Mouse (Mus musculus): ENCODE results near the gene Mcl1. TPM values are rescaled to one million over a fixed set of nuclear protein-coding genes. Genes with fewer than 3 reads are reported as not detected.
"Not testable (repeated sequence)": the region's sequence is repeated elsewhere in the genome, so short reads cannot be mapped to it uniquely, and the experiment has no call there.

The Mcl1 gene
- polyA plus RNA-seq, 1 experiment, result 27.4 TPM

DNA sequence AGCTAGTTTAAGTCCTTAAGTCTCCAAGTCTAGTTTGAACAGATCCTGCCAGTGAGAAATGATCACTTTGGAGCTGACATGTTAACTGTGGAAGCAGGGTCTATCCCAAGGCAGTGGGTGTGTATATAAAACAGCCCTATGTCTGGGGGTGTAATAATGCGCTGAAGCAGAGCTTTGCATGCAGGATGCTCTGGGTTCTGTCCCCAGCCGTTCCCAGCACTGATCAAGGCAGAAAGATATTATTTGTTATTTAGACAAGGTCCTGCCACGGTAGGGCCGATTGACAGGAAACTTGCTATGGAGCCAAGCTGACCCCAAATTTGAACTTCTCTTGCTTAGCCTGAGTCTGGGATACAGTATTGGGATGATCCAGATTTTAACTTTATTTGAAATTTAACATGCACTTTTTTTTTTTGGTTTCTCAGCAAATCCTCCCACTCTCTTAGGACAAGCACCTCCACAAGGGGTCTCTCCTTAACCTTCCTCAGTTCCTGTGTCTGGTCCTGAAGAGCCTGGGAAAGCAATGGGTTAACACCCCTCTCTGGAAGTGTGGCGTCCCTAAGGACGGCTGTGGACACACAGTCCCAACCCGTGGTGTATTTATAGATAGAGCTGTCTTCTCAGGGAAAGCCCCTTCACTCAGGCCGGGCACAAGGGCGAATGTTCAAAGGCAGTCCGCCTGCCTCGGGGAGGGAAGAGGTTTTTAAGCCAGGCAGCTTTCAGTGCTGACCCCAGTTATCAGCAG lies 30.8 kb downstream of the Mcl1 start:
- Histone ChIP-seq H3K36me3 (ENCODE audit: control insufficient read depth, insufficient read depth, low read length) (no peaks in the 10 kb centered on the region), H3K4me1 (ENCODE audit: control insufficient read depth, insufficient read depth, low read length) (peaks cover 15% of the 10 kb centered on the region), H3K4me3 (ENCODE audit: control insufficient read depth, low read depth, low read length) (no peak overlapping the region), H3K27me3 (ENCODE audit: control insufficient read depth, insufficient read depth, low read length) (no peaks in the 10 kb centered on the region; the same call in 1 of the 2 replicates), H3K27ac (ENCODE audit: control insufficient read depth, insufficient read depth, low read depth, low read length) (no peak overlapping the region)
- TF ChIP-seq CTCF (IDR thresholded peaks at IDR 0.05; ENCODE audit: control insufficient read depth, insufficient read depth, insufficient replicate concordance, low read depth, low read length), result no peak
- TF ChIP-seq POLR2A (IDR thresholded peaks at IDR 0.05; ENCODE audit: control insufficient read depth, low read depth, low read length), result no peak

DNA sequence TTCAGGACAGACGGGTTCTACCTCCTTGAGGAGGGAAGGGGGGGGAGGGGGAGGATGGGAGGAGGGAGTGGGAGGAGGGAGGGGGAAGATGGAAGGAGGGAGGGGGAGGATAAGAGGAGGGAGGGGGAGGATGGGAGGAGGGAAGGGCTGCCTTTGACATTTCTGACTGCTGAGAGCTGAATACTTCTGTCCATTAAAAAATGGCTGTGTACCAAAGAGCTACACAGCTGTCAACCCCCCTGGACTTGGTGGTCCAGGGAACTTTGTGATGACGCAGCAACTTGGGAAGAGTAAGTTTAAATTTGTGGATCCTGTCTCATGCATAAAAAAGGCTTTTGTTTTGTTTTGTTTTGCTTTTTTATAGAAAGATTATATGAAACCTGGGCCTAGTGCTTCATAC lies 31.4 kb downstream of the Mcl1 start:
- Histone ChIP-seq H3K4me1 (ENCODE audit: control insufficient read depth, insufficient read depth, low read length) (peaks cover 15% of the 10 kb centered on the region), H3K4me3 (ENCODE audit: control insufficient read depth, low read depth, low read length) (no peak overlapping the region), H3K27ac (ENCODE audit: control insufficient read depth, insufficient read depth, low read depth, low read length) (no peak overlapping the region), H3K27me3 (ENCODE audit: control insufficient read depth, insufficient read depth, low read length) (no peaks in the 10 kb centered on the region; the same call in 1 of the 2 replicates), H3K36me3 (ENCODE audit: control insufficient read depth, insufficient read depth, low read length) (no peaks in the 10 kb centered on the region)
- TF ChIP-seq POLR2A (IDR thresholded peaks at IDR 0.05; ENCODE audit: control insufficient read depth, low read depth, low read length) (no peak), CTCF (IDR thresholded peaks at IDR 0.05; ENCODE audit: control insufficient read depth, insufficient read depth, insufficient replicate concordance, low read depth, low read length) (no peak)

DNA sequence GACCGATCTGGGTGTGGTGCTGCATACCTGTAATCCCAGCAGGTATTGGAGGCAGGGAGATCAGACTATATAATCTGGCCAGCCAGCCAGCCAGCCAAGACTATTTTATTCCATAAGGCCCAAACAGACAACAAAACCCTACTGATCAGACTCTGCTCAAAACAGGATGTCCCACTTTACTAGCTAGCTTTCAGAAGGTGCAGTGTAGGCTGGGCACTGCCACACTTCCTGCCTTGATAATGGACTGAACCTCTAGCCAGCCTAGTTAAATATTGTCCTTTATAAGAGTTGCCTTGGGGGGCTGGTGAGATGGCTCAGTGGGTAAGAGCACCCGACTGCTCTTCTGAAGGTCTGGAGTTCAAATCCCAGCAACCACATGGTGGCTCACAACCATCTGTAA lies 32.0 kb downstream of the Mcl1 start:
- H3K36me3 ChIP-seq (ENCODE audit: control insufficient read depth, insufficient read depth, low read length); H3K27ac ChIP-seq (ENCODE audit: control insufficient read depth, insufficient read depth, low read depth, low read length); H3K4me3 ChIP-seq (ENCODE audit: control insufficient read depth, low read depth, low read length); H3K27me3 ChIP-seq (ENCODE audit: control insufficient read depth, insufficient read depth, low read length): not testable (repeated sequence)
- peaks cover 16% of the 10 kb centered on the region for H3K4me1 ChIP-seq (ENCODE audit: control insufficient read depth, insufficient read depth, low read length)

DNA sequence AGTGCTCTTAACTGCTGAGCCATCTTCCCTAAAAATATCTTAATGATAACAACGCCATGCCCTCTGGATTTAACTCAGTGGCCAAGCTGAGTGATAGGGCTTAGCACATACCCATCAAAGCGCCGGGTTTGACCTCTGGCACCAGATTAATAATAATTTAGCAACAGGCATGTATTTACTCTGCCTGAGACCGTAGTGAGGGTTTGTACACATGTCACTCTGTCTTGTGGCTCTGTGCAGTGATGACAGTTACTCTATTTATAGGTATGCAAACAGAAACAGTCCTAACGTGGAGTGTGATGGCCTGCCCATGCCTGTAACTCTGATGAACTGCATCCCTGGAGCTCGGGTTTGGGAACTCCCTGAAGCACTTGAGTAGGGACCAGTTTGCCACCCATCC lies 34.1 kb downstream of the Mcl1 start:
- peaks cover 6% of the 10 kb centered on the region for H3K4me1 ChIP-seq (ENCODE audit: control insufficient read depth, insufficient read depth, low read length)

DNA sequence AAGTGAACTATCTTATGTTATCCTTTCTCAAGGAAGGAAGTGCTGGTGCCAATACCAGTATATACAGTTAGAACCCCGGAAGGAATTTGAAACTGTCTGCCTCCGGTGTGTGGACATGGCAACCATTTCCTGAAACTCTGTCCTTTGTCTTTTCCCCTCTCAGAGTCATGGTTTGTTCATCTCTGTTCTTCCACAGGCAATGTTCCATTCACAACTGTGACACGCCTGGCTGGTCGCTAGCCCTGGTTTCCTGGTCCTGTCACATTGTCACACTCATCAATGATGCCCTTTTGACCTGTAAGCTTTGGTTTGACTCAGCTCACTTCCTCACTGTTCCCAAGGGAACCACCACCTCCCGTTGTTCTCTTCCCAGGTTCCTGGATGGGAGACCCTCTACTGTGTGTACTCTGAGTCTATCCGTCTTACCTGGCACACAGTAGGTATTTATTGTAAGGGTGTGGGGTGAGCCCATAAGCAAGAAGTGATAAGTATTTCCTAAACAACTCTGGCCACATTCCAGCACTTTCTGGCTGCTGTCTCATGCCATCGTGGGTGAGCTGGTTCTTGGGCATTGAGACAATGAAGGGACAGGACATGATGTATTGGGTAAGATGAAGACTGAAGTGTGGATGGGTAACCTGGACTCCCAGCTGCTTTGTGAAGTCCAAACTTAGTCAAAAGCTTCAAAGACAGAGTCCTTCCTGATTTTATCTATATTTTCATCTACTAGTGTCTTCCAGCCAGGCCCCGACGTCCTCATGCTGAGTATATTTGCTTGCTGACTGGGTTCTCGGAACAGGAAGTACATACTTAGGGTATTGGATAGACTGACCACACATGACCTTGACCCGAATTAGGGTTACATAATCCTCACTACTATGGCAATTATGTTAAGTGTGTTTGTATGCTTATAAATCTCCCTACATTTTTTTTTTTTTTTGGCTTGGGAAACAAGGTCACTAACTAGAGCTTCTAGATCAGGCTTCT lies 35.5 kb downstream of the Mcl1 start:
- Histone ChIP-seq H3K27me3 (ENCODE audit: control insufficient read depth, insufficient read depth, low read length) (no peaks in the 10 kb centered on the region), H3K4me3 (ENCODE audit: control insufficient read depth, low read depth, low read length) (no peak overlapping the region), H3K27ac (ENCODE audit: control insufficient read depth, insufficient read depth, low read depth, low read length) (no peak overlapping the region), H3K36me3 (ENCODE audit: control insufficient read depth, insufficient read depth, low read length) (no peaks in the 10 kb centered on the region), H3K4me1 (ENCODE audit: control insufficient read depth, insufficient read depth, low read length) (peaks cover 2% of the 10 kb centered on the region)
- no peak for TF ChIP-seq CTCF (IDR thresholded peaks at IDR 0.05; ENCODE audit: control insufficient read depth, insufficient read depth, insufficient replicate concordance, low read depth, low read length)
- TF ChIP-seq POLR2A (IDR thresholded peaks at IDR 0.05; ENCODE audit: control insufficient read depth, low read depth, low read length), result no peak

More for the DNA sequence above, 34.1 kb downstream of the Mcl1 start:
- Histone ChIP-seq H3K36me3 (ENCODE audit: control insufficient read depth, insufficient read depth, low read length) (no peaks in the 10 kb centered on the region), H3K27me3 (ENCODE audit: control insufficient read depth, insufficient read depth, low read length) (no peaks in the 10 kb centered on the region; the same call in 1 of the 2 replicates), H3K27ac (ENCODE audit: control insufficient read depth, insufficient read depth, low read depth, low read length) (no peak overlapping the region), H3K4me3 (ENCODE audit: control insufficient read depth, low read depth, low read length) (no peak overlapping the region)
- TF ChIP-seq POLR2A (IDR thresholded peaks at IDR 0.05; ENCODE audit: control insufficient read depth, low read depth, low read length) (no peak), CTCF (IDR thresholded peaks at IDR 0.05; ENCODE audit: control insufficient read depth, insufficient read depth, insufficient replicate concordance, low read depth, low read length) (no peak)

DNA sequence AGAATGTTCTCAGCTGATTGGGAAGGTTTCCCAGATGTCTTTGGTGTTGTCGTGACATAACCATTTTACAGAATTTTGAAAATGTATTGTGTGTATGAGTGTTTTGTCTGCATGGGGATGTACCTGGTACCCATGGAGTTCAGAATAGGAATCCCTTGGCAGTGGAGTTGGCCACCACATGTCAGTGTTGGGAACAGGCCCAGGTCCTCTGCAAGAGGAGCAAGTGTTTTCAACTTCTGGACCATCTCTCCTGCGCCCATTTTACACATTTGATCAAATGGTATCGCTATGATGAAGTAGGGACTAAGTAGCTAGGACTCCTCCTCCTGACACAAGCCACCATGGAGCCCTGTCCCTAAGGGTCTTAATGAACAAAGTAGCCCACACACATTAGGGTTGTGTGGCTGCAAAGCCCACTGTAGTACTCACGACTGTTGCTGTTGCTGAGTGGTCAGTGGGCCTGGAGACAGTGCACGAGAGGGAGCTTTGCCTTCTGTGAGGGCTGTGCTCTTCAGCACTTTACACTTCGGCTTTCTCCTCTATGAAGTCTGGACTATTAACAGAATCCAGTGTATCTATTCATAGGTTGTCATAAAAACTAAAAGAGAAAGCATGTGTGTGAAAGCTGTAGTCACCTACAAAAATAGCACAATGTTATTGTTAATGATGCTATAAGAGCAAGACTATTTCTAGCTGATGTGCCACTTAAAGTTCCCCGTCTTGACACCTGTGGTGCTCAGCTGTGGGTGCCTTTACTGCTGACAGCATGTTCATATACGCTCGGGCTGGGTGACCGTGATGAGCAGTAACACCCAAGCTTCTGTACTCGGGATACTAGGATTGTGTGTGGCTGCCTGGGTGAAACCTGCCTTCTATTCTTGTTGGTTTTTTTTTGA lies 36.5 kb downstream of the Mcl1 start:
- no peak overlapping the region; the same call in 1 of the 2 replicates for H3K27ac ChIP-seq (ENCODE audit: control insufficient read depth, insufficient read depth, low read depth, low read length)
- H3K27me3 ChIP-seq (ENCODE audit: control insufficient read depth, insufficient read depth, low read length), result no peaks in the 10 kb centered on the region
- no peak overlapping the region for H3K4me3 ChIP-seq (ENCODE audit: control insufficient read depth, low read depth, low read length)
- peaks cover 2% of the 10 kb centered on the region for H3K4me1 ChIP-seq (ENCODE audit: control insufficient read depth, insufficient read depth, low read length)
- H3K36me3 ChIP-seq (ENCODE audit: control insufficient read depth, insufficient read depth, low read length), result no peaks in the 10 kb centered on the region
- TF ChIP-seq CTCF (IDR thresholded peaks at IDR 0.05; ENCODE audit: control insufficient read depth, insufficient read depth, insufficient replicate concordance, low read depth, low read length), result no peak
- TF ChIP-seq POLR2A (IDR thresholded peaks at IDR 0.05; ENCODE audit: control insufficient read depth, low read depth, low read length), result no peak

Measured in testis, adult 2 months (tissue).